Mouse (Mus musculus) adrenal gland, postnatal 36 days (tissue): ENCODE measurements around the gene Babam2. TPM values are rescaled to one million over a fixed set of nuclear protein-coding genes. Genes with fewer than 3 reads are reported as not detected.
"Not testable (repeated sequence)": the region's sequence is repeated elsewhere in the genome, so short reads cannot be mapped to it uniquely, and the experiment has no call there.

Source experiments
- DNase-seq, 2 experiments: peaks; one replicate each; pipeline ENCODE4 v3.0.0; 2021; ENCODE audit warnings: mixed read lengths in 1 of 2
- total RNA-seq, 2 experiments: library from RNA; stranded (reverse); gene quantifications; 2 replicates each; pipeline ENCODE4 v1.2.3; 2021

Babam2 gene
- total RNA-seq, 2 experiments from 2014 or later = 85.1 to 146 TPM

GRCm38 (mm10) chr5:31781624-31782023, 84.1 kb downstream of the Babam2 start:
- DNase-seq = no peak

GRCm38 (mm10) chr5:31787201-31787600, 89.7 kb downstream of the Babam2 start:
- peak; percentile 28 to 53 for DNase-seq

GRCm38 (mm10) chr5:31787622-31788021, 90.1 kb downstream of the Babam2 start:
- DNase-seq = no peak

DNA sequence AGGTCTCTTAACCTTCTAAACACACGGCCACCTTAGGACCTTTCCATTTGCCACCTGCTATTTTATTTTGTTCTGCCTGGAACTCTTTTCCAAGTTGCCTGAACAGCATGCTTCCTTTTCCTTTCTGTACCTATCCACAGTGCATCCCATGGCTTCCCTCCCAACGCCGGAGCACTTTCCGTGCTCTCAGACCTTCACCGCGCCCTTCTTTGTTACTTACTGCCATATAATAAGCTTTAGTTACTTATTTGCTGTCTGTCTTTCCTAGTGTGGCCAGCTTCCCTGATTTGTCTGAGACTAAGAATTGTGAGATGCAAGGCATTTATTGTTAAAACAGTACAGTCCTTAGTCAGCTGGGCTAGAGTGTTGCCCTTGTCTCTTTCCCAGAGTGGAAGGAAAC, 94.9 kb downstream of the Babam2 start:
- DNase-seq = no peak

- DNase-seq = peak; percentile 54 to 64
These were observed 95.4 kb downstream of the Babam2 start for GRCm38 (mm10) chr5:31792863-31793262.

DNA sequence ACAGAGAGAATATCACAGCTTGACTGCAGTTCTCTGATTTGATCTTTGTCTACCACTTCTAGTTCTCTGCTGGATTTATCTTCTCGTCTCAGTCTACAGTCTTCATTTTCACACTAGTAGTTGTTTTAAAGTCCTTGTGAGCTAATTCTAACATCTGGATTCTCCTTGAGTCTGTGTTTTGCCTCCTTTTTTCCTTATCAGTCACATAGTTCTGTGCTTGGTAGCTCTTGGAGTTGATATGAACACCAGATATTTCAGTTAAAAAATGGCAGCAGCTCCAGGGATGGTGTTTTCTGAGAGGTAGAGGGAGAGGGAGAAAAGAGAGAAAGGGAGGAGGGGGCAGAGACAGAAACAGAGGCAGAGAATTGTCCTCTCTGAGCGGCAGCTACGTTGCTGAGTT, 97.9 kb downstream of the Babam2 start:
- DNase-seq = no peak

DNA sequence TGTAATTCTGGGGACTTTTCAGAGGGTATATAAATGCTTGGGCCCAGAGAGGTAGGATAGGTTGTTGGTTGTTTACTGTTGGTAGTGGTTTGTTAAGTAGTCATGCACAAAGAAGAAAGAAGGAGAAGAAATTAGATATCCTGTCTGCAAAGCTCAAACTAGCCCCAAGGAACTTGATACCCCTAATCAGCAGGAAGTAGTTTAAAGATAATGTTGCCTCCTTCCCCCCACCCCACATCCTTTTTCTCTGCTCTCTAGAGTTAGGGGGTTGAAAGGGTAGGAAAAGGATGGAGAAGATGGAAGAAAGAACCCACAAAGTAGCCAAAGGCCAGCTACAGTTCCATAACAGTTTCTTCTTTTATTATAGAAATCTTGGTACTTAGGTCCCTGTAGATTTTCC, 99.5 kb downstream of the Babam2 start:
- DNase-seq = no peak

GRCm38 (mm10) chr5:31804211-31804610, 106.7 kb downstream of the Babam2 start:
- DNase-seq = not testable (repeated sequence)

DNA sequence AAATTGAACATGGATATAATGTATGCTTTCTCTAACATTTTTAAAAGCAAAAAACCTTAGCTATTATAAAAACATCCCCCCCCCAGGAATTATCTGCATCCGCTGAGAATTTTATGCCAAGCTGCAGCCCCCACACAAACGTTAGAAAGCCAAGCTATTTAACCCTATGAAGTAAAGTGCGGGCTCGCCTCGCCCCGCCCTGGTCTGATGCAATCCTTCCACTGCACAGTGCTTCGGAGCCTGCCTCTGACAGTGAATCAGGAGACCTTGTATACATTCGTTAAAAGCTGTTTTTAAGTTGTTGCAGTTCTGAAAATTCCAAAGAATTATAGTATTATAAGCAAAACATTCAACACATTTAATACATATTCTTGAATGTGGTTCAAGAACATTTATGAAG, 107.3 kb downstream of the Babam2 start:
- no peak for DNase-seq

DNA sequence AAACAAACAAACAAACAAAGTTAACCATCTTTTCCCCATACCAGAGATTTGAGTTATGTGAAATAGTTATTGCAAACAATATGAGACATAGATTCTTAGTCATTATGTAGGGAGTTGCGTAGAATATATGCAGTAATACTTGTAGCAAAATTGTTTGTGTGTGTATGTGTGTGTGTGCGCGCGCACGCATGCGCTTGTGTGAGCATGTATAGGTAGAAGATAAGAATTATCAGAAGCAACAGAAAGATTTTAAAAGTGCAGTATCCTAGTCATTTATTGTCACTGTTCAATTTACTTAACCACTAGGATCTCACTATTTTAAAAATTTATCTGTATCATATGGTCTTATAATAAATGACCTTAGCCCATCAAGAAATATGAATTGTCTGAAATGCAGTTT, 109.8 kb downstream of the Babam2 start:
- no peak for DNase-seq

DNA sequence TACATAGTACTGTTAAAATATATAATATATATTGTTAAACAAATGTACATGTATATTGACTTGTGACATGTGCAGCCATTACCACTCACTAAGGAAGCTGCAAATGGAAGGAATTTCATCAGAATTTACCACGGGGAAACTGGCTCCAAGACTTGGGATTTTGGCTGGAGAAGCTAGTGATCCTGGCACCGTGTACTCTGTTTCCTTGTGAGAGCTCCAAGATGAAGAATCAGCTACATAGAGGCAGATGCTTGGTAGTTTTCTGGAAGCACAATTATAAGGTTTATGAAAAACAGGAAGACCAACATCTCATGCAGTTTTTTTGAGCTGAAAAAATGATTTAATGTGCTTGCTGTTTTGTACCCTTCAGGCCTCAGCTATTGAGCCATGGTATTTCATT, 110.8 kb downstream of the Babam2 start:
- no peak for DNase-seq

GRCm38 (mm10) chr5:31810796-31811662, 113.5 kb downstream of the Babam2 start:
- peak in 1 of 2 experiments; percentile 30 for DNase-seq

DNA sequence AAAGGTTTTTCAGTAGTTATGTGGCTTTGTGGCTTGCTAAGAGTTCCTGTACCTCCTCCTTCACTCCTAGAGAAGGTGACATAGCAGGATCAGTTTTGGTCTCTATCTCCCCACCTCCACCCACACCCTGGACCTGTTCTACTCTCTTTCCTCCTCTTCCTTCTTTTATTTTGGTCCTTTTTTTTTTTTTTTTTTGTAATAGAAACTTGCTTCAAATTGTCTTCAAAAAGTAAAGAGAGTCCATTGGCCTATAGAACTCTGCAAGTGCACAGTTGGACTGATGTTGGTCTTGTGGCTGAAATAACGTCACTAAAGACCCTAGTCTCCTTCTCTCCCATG, 114.1 kb downstream of the Babam2 start:
- DNase-seq = no peak

- DNase-seq = no peak
These were observed 115.7 kb downstream of the Babam2 start for GRCm38 (mm10) chr5:31813156-31813675.

DNA sequence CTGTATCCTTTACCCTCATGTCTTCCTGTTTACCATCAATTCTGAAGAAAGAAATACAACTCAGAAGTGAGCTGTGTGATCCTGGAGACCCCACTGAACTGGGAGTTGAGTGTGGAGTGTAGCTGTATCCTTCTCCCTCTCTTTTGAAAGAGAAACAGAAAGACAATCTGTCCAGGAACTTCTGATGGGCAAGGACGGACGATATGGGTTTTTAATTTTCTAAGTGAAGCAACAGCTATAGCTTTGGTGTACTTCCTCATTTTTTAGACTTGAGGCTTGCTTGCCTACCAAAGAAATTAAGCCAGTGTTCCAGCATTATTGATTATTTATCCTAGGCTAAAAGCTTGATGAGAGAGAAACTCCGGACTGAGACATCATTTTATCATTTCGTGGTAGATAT, 116.6 kb downstream of the Babam2 start:
- no peak for DNase-seq

GRCm38 (mm10) chr5:31815129-31815528, 117.6 kb downstream of the Babam2 start:
- DNase-seq = peak; percentile 40 to 53

DNA sequence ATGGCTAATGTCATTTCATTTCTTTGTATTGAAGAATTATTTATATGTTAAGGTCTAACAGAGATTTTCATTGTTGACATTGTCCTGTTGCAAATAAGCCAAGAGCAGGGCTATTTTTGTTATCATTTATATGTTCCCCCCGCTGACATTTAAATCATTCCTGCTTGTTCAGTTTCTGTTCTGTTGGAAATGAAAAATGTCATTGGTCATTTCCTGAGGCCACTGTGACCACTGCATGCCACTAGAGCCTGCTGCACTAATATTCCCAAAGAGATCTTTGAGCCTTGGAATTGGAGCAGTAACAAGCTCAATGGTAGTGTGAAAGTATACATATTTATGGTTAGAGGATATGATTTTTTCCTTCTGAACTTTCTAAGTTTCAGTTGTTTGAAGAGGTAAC, 118.6 kb downstream of the Babam2 start:
- peak in 1 of 2 experiments; percentile 28 for DNase-seq

DNA sequence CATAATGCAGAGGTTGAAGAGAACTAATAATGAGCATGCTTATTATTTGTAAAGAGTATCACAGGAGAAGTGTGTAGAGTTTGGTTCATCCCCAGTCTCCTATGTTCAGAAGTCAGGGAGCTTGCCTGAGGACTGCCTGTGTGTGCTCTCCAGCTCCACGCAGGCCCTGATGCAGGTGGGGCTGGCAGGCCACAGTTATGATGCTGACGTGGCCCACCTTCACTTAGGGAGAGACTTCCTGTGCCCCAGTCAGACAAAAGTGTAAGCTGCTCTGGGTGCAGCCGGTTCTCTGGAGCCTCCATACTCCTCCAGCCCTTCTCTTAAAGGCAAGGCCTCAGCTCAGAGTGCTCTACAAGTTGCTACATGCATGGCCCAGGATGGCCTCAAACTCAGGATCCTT, 123.3 kb downstream of the Babam2 start:
- DNase-seq = no peak

- DNase-seq = no peak
These were observed 123.7 kb downstream of the Babam2 start for GRCm38 (mm10) chr5:31821204-31821603.

GRCm38 (mm10) chr5:31823673-31824072, 126.2 kb downstream of the Babam2 start:
- DNase-seq = peak; percentile 53 to 61

DNA sequence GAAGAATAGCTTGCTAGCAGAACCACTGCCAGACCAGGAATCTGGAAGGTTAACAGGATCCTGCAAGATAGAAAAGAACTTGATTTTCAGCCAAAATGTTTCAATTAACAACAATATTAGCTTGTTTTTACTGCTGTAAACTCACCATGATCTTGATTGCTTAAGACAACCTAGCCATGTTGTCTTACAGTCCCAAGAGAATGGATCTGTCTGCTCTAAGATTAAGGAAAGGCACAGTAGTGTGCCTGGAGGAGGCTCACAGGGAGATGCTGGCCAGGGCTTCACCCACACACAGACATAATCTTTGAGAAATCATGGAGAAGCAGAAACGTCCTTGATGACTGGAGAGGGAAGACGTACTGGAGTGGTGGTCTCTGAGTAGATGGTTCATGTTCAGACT, 126.6 kb downstream of the Babam2 start:
- DNase-seq = no peak

DNA sequence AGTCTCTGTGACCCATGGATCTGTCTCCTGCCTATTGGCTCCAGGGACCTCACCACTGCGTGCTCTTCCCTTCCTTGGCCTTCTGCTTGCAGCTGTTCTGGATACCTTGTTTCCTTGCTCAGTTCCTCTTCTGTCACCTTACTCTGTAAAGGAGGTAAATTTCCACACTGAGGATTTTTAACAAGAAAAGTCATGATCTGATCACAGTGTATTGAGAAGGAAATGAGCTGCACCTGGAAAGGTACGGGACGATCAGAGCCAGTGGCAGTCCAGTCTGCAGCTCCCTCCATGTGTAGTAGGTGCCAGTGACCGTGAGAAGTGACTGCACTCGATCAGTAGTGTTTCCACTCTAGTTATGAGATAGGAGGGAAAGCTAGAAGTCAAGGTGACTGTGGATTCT, 129.8 kb downstream of the Babam2 start:
- DNase-seq = no peak

DNA sequence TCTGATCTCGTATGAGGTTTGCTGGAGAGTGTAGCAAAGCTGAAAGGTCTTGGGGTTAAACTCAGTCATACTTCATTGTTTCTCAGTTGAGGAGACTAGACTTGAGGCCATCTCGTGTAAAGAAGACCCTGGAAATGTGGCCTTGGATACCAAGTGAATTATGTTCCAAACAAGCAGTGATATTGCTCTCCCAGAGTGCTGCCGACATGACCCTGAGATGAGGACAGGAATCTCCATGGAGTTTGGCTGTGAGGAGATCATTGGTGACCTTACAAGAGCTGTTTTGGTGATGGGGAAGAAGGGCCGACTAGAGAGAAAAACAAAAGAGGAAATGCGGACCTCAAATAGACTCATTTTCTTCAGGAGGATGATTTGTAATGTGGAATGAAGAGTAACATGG, 130.4 kb downstream of the Babam2 start:
- peak; percentile 30 to 48 for DNase-seq

- DNase-seq = no peak
These were observed 131.3 kb downstream of the Babam2 start for GRCm38 (mm10) chr5:31828747-31829146.
